Mouse (Mus musculus) layer of hippocampus, adult 9-10 months (tissue): ENCODE measurements around the gene Cxcl16.
"Not testable (repeated sequence)": the region's sequence is repeated elsewhere in the genome, so short reads cannot be mapped to it uniquely, and the experiment has no call there.

ENCODE experiments used
- DNase-seq: peaks from one replicate; pipeline ENCODE4 v3.0.0; 2022; ENCODE audit warnings: low spot score

The Cxcl16 gene

GRCm38 (mm10) chr11:70453261-70454044 is 6.3 kb downstream of the Cxcl16 start:
- DNase-seq: no peak

GRCm38 (mm10) chr11:70451797-70452498 is 7.8 kb downstream of the Cxcl16 start, which contains the start of gene Med11:
Med11 (plus strand) TSS chr11:70451919.
- DNase-seq: peak; percentile 89

- no peak for DNase-seq
Measured at GRCm38 (mm10) chr11:70450926-70451325, 8.9 kb downstream of the Cxcl16 start.

GRCm38 (mm10) chr11:70447373-70447772 is 12.4 kb downstream of the Cxcl16 start:
- DNase-seq: no peak

- DNase-seq: no peak
Measured at GRCm38 (mm10) chr11:70446756-70447155, 13.0 kb downstream of the Cxcl16 start.

- DNase-seq: no peak
Measured at GRCm38 (mm10) chr11:70444667-70445066, 15.1 kb downstream of the Cxcl16 start.

- DNase-seq: no peak
Measured at GRCm38 (mm10) chr11:70443964-70444363, 15.8 kb downstream of the Cxcl16 start.

- no peak for DNase-seq
Measured at GRCm38 (mm10) chr11:70441882-70442281, 17.9 kb downstream of the Cxcl16 start.

GRCm38 (mm10) chr11:70440637-70441036 is 19.1 kb downstream of the Cxcl16 start:
- DNase-seq: no peak

- no peak for DNase-seq
Measured at GRCm38 (mm10) chr11:70438728-70439374, 20.9 kb downstream of the Cxcl16 start.

- DNase-seq: no peak
Measured at GRCm38 (mm10) chr11:70437426-70437825, 22.4 kb downstream of the Cxcl16 start.

- DNase-seq: no peak
Measured at GRCm38 (mm10) chr11:70435476-70435875, 24.3 kb downstream of the Cxcl16 start.

- DNase-seq: no peak
Measured at GRCm38 (mm10) chr11:70433951-70434350, 25.8 kb downstream of the Cxcl16 start.

GRCm38 (mm10) chr11:70433569-70433943 is 26.2 kb downstream of the Cxcl16 start:
- no peak for DNase-seq

GRCm38 (mm10) chr11:70432895-70433568 is 26.8 kb downstream of the Cxcl16 start:
- DNase-seq: no peak

GRCm38 (mm10) chr11:70432048-70432894 is 27.5 kb downstream of the Cxcl16 start, which contains the start of gene Arrb2:
Arrb2 (plus strand) TSS chr11:70432635.
- DNase-seq: peak; percentile 90

GRCm38 (mm10) chr11:70431574-70431973 is 28.2 kb downstream of the Cxcl16 start:
- no peak for DNase-seq

GRCm38 (mm10) chr11:70426598-70426997 is 33.2 kb downstream of the Cxcl16 start:
- not testable (repeated sequence) for DNase-seq

GRCm38 (mm10) chr11:70419486-70419885 is 40.3 kb downstream of the Cxcl16 start:
- DNase-seq: no peak

GRCm38 (mm10) chr11:70418199-70418598 is 41.6 kb downstream of the Cxcl16 start:
- DNase-seq: no peak

- DNase-seq: peak; percentile 87
Measured at GRCm38 (mm10) chr11:70413961-70414360, 45.8 kb downstream of the Cxcl16 start.
